Mouse (Mus musculus) left cerebral cortex, postnatal 36 days (tissue): ENCODE results near the gene Egfl7. TPM values are rescaled to one million over a fixed set of nuclear protein-coding genes. Genes with fewer than 3 reads are reported as not detected.

Experiments
- DNase-seq, 2 experiments: peaks; one replicate each; pipeline ENCODE4 v3.0.0; 2021 to 2022; ENCODE audit warnings: low spot score in 2 of 2, mixed read lengths in 1 of 2
- intact Hi-C: fragments of 180-260 bp; cut with DNase I; formaldehyde crosslinking; loops from one replicate; pipeline ENCODE4 v1.15.1; 2025
- microRNA-seq: library from miRNA; unstranded; fragments of <30 nt; microRNA quantifications from one replicate; pipeline ENCODE4 v1.2.0, GENCODE M21; 2022
- total RNA-seq, 2 experiments: library from RNA; stranded (reverse); gene quantifications; 2 replicates each; pipeline ENCODE4 v1.2.3; 2021

Egfl7 gene
- total RNA-seq, 2 experiments from 2014 or later = 61.6 to 85.2 TPM

GRCm38 (mm10) chr2:26633953-26634530 lies 54.2 kb downstream of the Egfl7 start:
- no peak for DNase-seq
- intact Hi-C loops = loop anchor here (10.0 kb wide), 1 partner anchor 381 kb away; no protein-coding TSS in a partner anchor

- DNase-seq = no peak
- intact Hi-C loops = loop anchor here (10.0 kb wide), 1 partner anchor 380 kb away; no protein-coding TSS in a partner anchor
These were observed 55.0 kb downstream of the Egfl7 start for GRCm38 (mm10) chr2:26634629-26635488.

- intact Hi-C loops = loop anchor here (10.0 kb wide), 1 partner anchor 379 kb away; no protein-coding TSS in a partner anchor
- DNase-seq = no peak
These were observed 55.9 kb downstream of the Egfl7 start for GRCm38 (mm10) chr2:26635489-26636324.

- intact Hi-C loops = loop anchor here (10.0 kb wide), 1 partner anchor 379 kb away; no protein-coding TSS in a partner anchor
- no peak for DNase-seq
These were observed 56.5 kb downstream of the Egfl7 start for GRCm38 (mm10) chr2:26636325-26636635.

GRCm38 (mm10) chr2:26637316-26637932 lies 57.6 kb downstream of the Egfl7 start:
- no peak for DNase-seq
- intact Hi-C loops = loop anchor here (10.0 kb wide), 1 partner anchor 377 kb away; no protein-coding TSS in a partner anchor

GRCm38 (mm10) chr2:26638039-26638438 lies 58.2 kb downstream of the Egfl7 start:
- intact Hi-C loops = loop anchor here (10.0 kb wide), 1 partner anchor 377 kb away; no protein-coding TSS in a partner anchor
- DNase-seq = no peak

- intact Hi-C loops = loop anchor here (10.0 kb wide), 1 partner anchor 376 kb away; no protein-coding TSS in a partner anchor
- no peak for DNase-seq
These were observed 58.8 kb downstream of the Egfl7 start for GRCm38 (mm10) chr2:26638572-26638971.

- intact Hi-C loops = loop anchor here (10.0 kb wide), 1 partner anchor 376 kb away; no protein-coding TSS in a partner anchor
These were observed 59.3 kb downstream of the Egfl7 start for GRCm38 (mm10) chr2:26639083-26639482.

GRCm38 (mm10) chr2:26639838-26640830 lies 60.3 kb downstream of the Egfl7 start:
- DNase-seq = peak; percentile 95 to 98
- intact Hi-C loops = loop anchor here (5.0 to 10.0 kb wide), 2 partner anchors 262 to 375 kb away; partner anchors contain the start of gene Surf6

More at GRCm38 (mm10) chr2:26639083-26639482, 59.3 kb downstream of the Egfl7 start:
- no peak for DNase-seq

GRCm38 (mm10) chr2:26641006-26641647 lies 61.3 kb downstream of the Egfl7 start:
- no peak for DNase-seq
- intact Hi-C loops = loop anchor here (5.0 kb wide), 1 partner anchor 261 kb away; the partner anchor contains the start of gene Surf6

Small RNA genes within 50 kb of the gene (microRNA-seq; reads per million reads assigned to microRNA genes)
- gene Mir126a (not detected), gene Mir126b (not detected)

Other genes with a start within 250 kb of the Egfl7 start
- 10 to 100 TPM; 27.5 to 28.7 TPM for gene Dnlz, start 227.9 kb upstream of the Egfl7 start, total RNA-seq
- gene Card9, start 219.1 kb upstream of the Egfl7 start, total RNA-seq = 1 to 10 TPM; 2.1 to 2.7 TPM
- 10 to 100 TPM; 54.0 to 71.0 TPM for gene Snapc4, start 199.4 kb upstream of the Egfl7 start, total RNA-seq
- 100 to 1,000 TPM; 138 to 162 TPM for gene Entr1, start 190.7 kb upstream of the Egfl7 start, total RNA-seq
- gene Pmpca, start 190.7 kb upstream of the Egfl7 start, total RNA-seq = 10 to 100 TPM; 91.4 to 91.9 TPM
- 10 to 100 TPM; 22.5 to 26.6 TPM for gene Inpp5e, start 170.8 kb upstream of the Egfl7 start, total RNA-seq
- 10 to 100 TPM; 39.0 to 52.3 TPM for gene Sec16a, start 134.8 kb upstream of the Egfl7 start, total RNA-seq
- gene Notch1, start 63.4 kb upstream of the Egfl7 start, total RNA-seq = 10 to 100 TPM; 24.5 to 28.5 TPM
- not detected for gene Gm20532, start 6.6 kb downstream of the Egfl7 start, total RNA-seq
- gene Agpat2, start 24.4 kb downstream of the Egfl7 start, total RNA-seq = 1 to 10 TPM; 1.5 to 1.6 TPM
- 10 to 100 TPM; 69.1 to 81.4 TPM for gene Fam69b, start 48.4 kb downstream of the Egfl7 start, total RNA-seq
- gene Lcn4, start 91.3 kb downstream of the Egfl7 start, total RNA-seq = not detected